Mouse (Mus musculus) E14TG2a.4 (cell line): Measurements from ENCODE around the gene Myl3.
A peak's percentile ranks its signal among the peaks of the same experiment; 100 is the strongest.

Experiments used
- H3K27me3 ChIP-seq: 2 replicates; pipeline ENCODE4 v1.6.1; 2014; ENCODE audit warnings: low read length, control low read depth; ENCODE audit not compliant: insufficient read depth
- H3K36me3 ChIP-seq: 2 replicates; pipeline ENCODE4 v1.6.1; 2014; ENCODE audit warnings: low read length, control low read depth; ENCODE audit not compliant: insufficient read depth
- H3K4me1 ChIP-seq: replicated peaks from 2 replicates; pipeline ENCODE4 v1.6.1; 2014; ENCODE audit warnings: low read depth, low read length, control low read depth
- H3K4me3 ChIP-seq: replicated peaks from 2 replicates; pipeline ENCODE4 v1.5.1; 2014; ENCODE audit warnings: mild to moderate bottlenecking, low read length
- H3K9me3 ChIP-seq: 2 replicates; pipeline ENCODE4 v1.6.1; 2014; ENCODE audit warnings: low read length, control low read depth
- CTCF ChIP-seq: conservative IDR thresholded peaks from 2 replicates; pipeline ENCODE4 v1.5.1; 2014; ENCODE audit warnings: low read length
- NANOG ChIP-seq: IDR thresholded peaks from 2 replicates; pipeline ENCODE4 v1.6.1; 2014; ENCODE audit warnings: borderline replicate concordance, low read length, mixed read lengths
- POU5F1 ChIP-seq: IDR thresholded peaks from 2 replicates; pipeline ENCODE4 v1.6.1; 2014; ENCODE audit warnings: low read length, borderline replicate concordance

The Myl3 gene

DNA sequence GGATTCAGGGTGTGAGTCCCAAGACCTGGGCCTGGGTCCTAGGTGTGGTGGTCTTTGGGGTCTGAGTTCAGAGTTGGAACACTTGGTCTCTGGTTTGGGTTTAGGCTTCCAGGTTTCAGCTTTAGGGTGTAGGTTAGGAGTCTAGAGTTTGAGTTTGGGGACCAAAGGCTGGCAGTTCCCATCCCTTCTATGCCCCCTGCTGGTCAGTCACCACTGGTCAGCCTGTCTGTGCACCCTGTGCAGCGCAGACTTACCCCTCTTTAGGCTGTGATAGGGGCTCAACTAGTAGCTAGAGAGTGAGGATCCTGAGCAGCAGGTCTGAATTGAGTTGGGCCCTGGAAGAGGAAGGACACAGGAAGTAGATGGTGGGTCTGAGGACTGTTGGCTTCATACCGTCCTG, 17.6 kb downstream of the Myl3 start:
- no peak overlapping the region for H3K4me3 ChIP-seq
- peaks cover 48% of the 10 kb centered on the region for H3K27me3 ChIP-seq
- TF ChIP-seq CTCF = 0 out of 2 replicates have a peak, but pooled peaks have one; percentile 7
- no peak for TF ChIP-seq NANOG
- H3K36me3 ChIP-seq = no peaks in the 10 kb centered on the region
- H3K9me3 ChIP-seq = peaks cover 7% of the 10 kb centered on the region; the same call in 1 of the 2 replicates
- H3K4me1 ChIP-seq = peaks cover 7% of the 10 kb centered on the region; the same call in 1 of the 2 replicates

DNA sequence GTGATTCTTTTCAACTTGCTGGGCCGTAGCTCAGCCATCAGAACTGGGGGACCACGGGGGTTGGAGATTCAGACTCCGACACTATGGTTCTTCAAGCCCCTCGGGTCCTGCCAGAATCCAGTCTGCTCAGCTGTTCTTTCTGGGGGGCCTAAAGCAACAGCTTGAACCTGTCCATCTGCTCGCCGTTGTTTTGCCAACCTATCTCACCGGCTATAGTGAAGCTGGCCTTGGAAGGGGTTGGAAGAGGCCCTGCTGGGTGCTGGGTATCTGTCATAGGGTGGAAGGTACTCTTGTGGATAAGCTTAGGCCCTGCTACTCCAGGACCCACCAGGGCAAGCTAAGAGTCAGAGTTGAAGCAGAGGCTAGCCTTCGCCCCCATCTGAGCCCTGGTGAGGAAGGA, 19.2 kb downstream of the Myl3 start:
- H3K4me3 ChIP-seq = no peak overlapping the region
- no peaks in the 10 kb centered on the region for H3K36me3 ChIP-seq
- H3K27me3 ChIP-seq = peaks cover 50% of the 10 kb centered on the region
- H3K4me1 ChIP-seq = peaks cover 13% of the 10 kb centered on the region
- peaks cover 7% of the 10 kb centered on the region; the same call in 1 of the 2 replicates for H3K9me3 ChIP-seq
- TF ChIP-seq CTCF (no peak), NANOG (no peak), POU5F1 (no peak)

DNA sequence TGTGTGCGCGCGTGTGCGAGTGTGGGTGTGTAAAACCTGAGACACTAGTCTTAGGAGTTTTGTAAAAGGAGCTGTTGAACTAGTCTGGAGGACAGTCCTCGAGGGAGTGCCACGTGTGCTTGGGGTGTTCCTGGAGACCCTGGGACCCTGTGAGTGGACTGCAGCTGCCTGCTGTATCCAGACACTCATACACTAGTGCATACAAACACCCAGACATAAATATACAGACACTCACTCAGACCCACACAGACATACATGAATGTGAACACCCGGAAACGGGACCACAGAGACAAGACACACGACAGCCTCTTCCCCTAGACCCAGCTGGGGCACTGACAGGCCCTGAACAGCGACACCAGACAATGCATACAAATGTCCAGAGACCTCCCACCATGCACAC, 21.1 kb downstream of the Myl3 start:
- peaks cover 7% of the 10 kb centered on the region; the same call in 1 of the 2 replicates for H3K9me3 ChIP-seq
- peaks cover 13% of the 10 kb centered on the region for H3K4me1 ChIP-seq
- peaks cover 56% of the 10 kb centered on the region for H3K27me3 ChIP-seq
- no peak overlapping the region for H3K4me3 ChIP-seq
- H3K36me3 ChIP-seq = no peaks in the 10 kb centered on the region
- TF ChIP-seq CTCF (no peak), POU5F1 (no peak), NANOG (no peak)

DNA sequence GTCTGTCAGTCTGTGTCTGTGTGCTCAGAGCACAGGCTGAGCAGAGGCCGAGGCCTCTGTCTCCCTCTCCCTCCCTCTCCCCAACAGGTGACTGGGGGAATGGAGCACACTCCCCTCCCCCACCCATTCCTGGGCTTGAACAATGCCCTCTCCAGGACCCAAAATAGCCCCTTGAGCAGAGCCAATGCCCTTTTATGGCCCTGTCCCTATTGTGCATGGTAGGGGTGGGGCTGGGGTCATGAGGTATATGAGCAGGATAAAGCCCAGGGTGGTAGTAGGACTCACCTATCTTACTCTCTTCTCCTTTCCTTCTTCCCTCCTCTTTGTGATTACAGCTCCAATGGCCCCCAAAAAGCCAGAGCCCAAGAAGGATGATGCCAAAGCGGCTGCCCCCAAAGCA, 21.7 kb downstream of the Myl3 start:
- no peaks in the 10 kb centered on the region for H3K36me3 ChIP-seq

DNA sequence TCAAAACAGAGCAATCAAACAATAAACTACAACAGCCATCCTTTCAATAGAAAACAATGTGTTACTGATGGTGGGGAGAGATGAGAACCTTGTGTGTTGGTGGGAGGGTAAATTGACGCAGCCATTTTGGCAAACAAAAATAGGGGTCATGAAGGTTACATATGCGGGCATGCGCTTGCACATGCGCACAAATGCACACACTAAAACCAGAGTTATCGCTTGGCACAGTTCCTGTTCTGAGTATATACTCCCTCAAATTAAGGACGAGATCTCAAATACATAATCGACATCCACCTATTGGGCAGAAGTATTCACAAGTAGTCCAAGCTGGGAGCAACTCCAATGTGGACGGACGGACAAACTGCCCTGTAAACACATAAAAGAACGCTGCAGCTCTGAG, 30.7 kb downstream of the Myl3 start:
- TF ChIP-seq NANOG (no peak), POU5F1 (no peak), CTCF (no peak)
- H3K4me3 ChIP-seq = no peak overlapping the region

More for the DNA sequence above, 21.7 kb downstream of the Myl3 start:
- peaks cover 52% of the 10 kb centered on the region for H3K27me3 ChIP-seq
- H3K9me3 ChIP-seq = peaks cover 7% of the 10 kb centered on the region; the same call in 1 of the 2 replicates
- no peak overlapping the region for H3K4me3 ChIP-seq
- TF ChIP-seq POU5F1 = no peak
- no peak for TF ChIP-seq NANOG
- no peak for TF ChIP-seq CTCF
- H3K4me1 ChIP-seq = peaks cover 13% of the 10 kb centered on the region

DNA sequence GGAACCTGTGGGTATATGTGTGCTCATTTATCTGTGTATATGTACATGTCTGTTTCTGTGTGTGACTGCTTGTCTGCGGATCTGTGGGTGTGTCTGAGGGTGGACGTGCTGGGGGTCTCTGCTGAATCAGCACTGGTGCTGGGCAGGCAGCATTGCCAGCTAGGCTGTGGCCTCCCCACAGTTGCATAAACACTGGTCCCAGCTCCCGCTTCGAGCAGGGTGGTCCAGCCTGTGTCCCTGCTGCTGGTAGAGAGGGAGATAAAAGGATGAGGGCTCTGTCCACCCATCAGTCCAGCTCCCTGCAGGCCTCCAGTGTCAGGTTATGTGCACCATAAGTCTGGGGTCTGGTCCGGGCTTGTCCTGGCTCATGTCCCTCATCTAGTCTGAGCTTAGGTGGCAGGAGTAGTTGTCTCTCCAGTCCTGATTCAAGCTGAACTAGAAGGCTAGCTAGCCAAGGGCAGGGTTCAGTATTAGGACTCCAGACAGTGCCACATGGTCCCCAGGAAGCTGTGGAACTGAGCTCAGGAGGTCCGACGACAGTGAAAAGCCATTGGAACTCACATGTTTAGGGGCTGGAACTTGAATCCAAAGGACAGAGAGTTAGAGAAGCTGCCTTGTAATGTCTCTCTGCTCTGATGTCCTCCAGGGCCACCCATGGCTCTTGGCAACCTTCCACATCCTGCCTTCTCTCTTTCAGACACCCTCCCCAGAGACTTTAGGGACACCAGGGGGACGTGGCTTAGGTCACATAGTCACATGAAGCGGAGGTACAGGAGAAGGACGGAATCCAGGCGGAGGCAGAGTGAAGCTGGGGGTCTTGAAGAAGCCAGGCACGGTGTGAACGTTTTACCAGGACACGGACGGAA, 33.0 kb downstream of the Myl3 start:
- Histone ChIP-seq H3K36me3 (no peaks in the 10 kb centered on the region), H3K4me1 (peaks cover 21% of the 10 kb centered on the region; the same call in 1 of the 2 replicates), H3K9me3 (no peaks in the 10 kb centered on the region), H3K27me3 (peaks cover 43% of the 10 kb centered on the region), H3K4me3 (no peak overlapping the region; the same call in 1 of the 2 replicates)
- TF ChIP-seq CTCF (no peak), POU5F1 (no peak)

More for the DNA sequence above, 30.7 kb downstream of the Myl3 start:
- Histone ChIP-seq H3K36me3 (no peaks in the 10 kb centered on the region), H3K27me3 (peaks cover 36% of the 10 kb centered on the region), H3K4me1 (peaks cover 14% of the 10 kb centered on the region; the same call in 1 of the 2 replicates), H3K9me3 (no peaks in the 10 kb centered on the region)

DNA sequence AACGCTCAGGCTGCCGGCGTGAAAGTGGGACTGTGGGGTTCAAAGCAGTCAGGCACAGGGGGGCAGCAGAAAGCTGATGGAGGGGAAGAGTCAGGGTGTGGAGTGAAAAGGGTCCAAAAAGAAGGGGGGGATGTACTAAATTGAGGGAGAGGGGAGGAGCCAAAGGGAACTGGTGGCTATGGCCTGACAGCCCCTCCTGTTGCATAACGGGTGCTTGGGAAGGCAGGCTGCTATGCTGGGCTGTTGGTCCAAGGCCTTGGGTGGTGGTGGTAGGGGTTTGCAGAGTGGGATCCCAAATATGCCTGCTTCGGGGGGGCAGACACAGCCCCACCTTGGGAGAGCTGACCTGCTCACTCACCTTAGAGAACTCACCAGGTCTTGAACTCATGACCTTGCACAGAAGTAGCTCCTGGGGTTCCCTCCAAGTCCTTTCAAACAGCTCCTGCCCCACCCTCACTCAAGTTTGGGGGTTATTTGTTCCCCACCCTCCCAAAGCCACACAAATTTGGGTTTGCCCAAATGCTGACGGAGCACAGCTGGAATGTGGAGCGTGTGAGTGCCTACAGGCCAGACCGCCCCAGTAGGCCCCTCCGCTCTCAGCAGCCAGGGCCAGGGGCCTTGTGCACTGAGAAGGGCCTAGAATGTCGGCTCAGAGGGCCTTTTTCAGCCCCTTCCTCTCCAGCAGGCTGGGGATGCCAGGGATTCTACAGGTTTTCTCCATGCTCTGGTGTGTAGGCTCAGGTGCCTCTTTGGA, 33.8 kb downstream of the Myl3 start:
- no peaks in the 10 kb centered on the region for H3K36me3 ChIP-seq
- no peaks in the 10 kb centered on the region for H3K9me3 ChIP-seq
- TF ChIP-seq CTCF = no peak
- TF ChIP-seq POU5F1 = no peak
- no peak for TF ChIP-seq NANOG
- peaks cover 21% of the 10 kb centered on the region; the same call in 1 of the 2 replicates for H3K4me1 ChIP-seq
- H3K4me3 ChIP-seq = no peak overlapping the region
- peaks cover 47% of the 10 kb centered on the region for H3K27me3 ChIP-seq

DNA sequence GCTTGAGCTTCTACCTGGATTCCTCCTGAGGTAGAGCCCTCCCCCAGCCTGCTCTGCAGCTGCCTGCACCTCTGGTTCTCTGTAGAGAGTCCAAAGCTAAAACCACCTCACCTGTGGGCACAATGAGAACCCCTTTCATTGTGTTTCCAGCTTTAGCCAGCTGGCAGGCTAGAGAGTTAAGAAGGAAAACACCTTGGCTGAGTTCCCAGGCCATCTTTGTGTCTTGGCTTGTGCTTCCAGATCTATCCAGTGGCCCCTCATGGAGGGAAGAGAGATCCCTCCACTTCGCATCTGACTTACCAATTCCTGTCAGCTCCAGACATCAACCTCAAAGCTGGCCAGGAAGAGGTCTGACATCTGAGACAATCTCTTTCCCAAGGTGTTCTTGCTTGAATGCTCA, 36.4 kb downstream of the Myl3 start:
- TF ChIP-seq POU5F1 = no peak
- TF ChIP-seq NANOG = no peak
- no peak for TF ChIP-seq CTCF
- H3K27me3 ChIP-seq = peaks cover 72% of the 10 kb centered on the region
- H3K4me1 ChIP-seq = peaks cover 32% of the 10 kb centered on the region; the same call in 1 of the 2 replicates
- H3K9me3 ChIP-seq = no peaks in the 10 kb centered on the region
- H3K4me3 ChIP-seq = no peak overlapping the region
- H3K36me3 ChIP-seq = no peaks in the 10 kb centered on the region
